Mouse (Mus musculus) kidney, postnatal 14 days (tissue): ENCODE data around the gene Asb11.

ENCODE experiments used
- DNase-seq: peaks from one replicate; pipeline ENCODE4 v3.0.0; 2022; ENCODE audit warnings: mixed read lengths

Gene Asb11

GRCm38 (mm10) chrX:164446106-164446551 lies 9.3 kb downstream of the Asb11 start:
- DNase-seq = no peak

- DNase-seq = no peak
These were observed 10.3 kb downstream of the Asb11 start for GRCm38 (mm10) chrX:164446835-164447681.

- DNase-seq = no peak
These were observed 10.9 kb downstream of the Asb11 start for GRCm38 (mm10) chrX:164447682-164448071.

GRCm38 (mm10) chrX:164449201-164449600 lies 12.4 kb downstream of the Asb11 start:
- DNase-seq = peak; percentile 50

- DNase-seq = peak; percentile 14
These were observed 22.5 kb downstream of the Asb11 start for GRCm38 (mm10) chrX:164459205-164459878.

GRCm38 (mm10) chrX:164502258-164502657 lies 65.5 kb downstream of the Asb11 start:
- no peak for DNase-seq

GRCm38 (mm10) chrX:164505709-164506498 lies 69.1 kb downstream of the Asb11 start, which contains the start of gene Asb9:
Asb9 (plus strand) TSS chrX:164506327.
- peak; percentile 68 for DNase-seq

- peak; percentile 15 for DNase-seq
These were observed 70.3 kb downstream of the Asb11 start for GRCm38 (mm10) chrX:164507068-164507467.

- DNase-seq = peak; percentile 36
These were observed 71.9 kb downstream of the Asb11 start for GRCm38 (mm10) chrX:164508728-164509127.
